Mouse (Mus musculus) forebrain, embryonic 10.5 days (tissue): ENCODE data around the gene Fblim1. TPM values are rescaled to one million over a fixed set of nuclear protein-coding genes. Genes with fewer than 3 reads are reported as not detected.
A peak's percentile ranks its signal among the peaks of the same experiment; 100 is the strongest.

Experiments used
- DNase-seq: peaks from one replicate; pipeline ENCODE4 v3.0.0-alpha.2; 2017; ENCODE audit warnings: low spot score; ENCODE audit errors: extremely low spot score
- H3K27ac ChIP-seq: fragments of 300-500 bp; sonication (generic); 2 replicates; pipeline ENCODE4 v1.5.1; 2016; ENCODE audit warnings: mild to moderate bottlenecking
- H3K27me3 ChIP-seq: fragments of 300-500 bp; sonication (generic); 2 replicates; pipeline ENCODE4 v1.6.1; 2016; ENCODE audit warnings: mild to moderate bottlenecking; ENCODE audit not compliant: poor library complexity, severe bottlenecking
- H3K36me3 ChIP-seq: fragments of 300-500 bp; sonication (generic); replicated peaks from 2 replicates; pipeline ENCODE4 v1.6.1; 2016; ENCODE audit warnings: mild to moderate bottlenecking, moderate library complexity
- H3K4me1 ChIP-seq: fragments of 300-500 bp; sonication (generic); 2 replicates; pipeline ENCODE4 v1.6.1; 2016
- H3K4me3 ChIP-seq: fragments of 300-500 bp; sonication (generic); 2 replicates; pipeline ENCODE4 v1.5.1; 2016; ENCODE audit warnings: mild to moderate bottlenecking, moderate library complexity
- H3K9me3 ChIP-seq: fragments of 300-500 bp; sonication (generic); 2 replicates; pipeline ENCODE4 v1.6.1; 2016; ENCODE audit warnings: mild to moderate bottlenecking, moderate library complexity
- WGBS: fragments of 180-500 bp; shearing (Covaris S2); methylation state at CpG from one replicate; pipeline ENCODE4 v1.1.7; 2016; 5-methylcytosine and 5-hydroxymethylcytosine counted together
- polyA plus RNA-seq: library from polyadenylated mRNA; unstranded; fragments of >200 nt; fragmentation: Nextera tagmentation; extraction: Ambion mirVana; gene quantifications from 2 replicates; pipeline ENCODE4 v1.2.1, GENCODE M21; 2016

Fblim1 gene
- polyA plus RNA-seq, 1 experiment from 2014 or later: 23.2 TPM

DNA sequence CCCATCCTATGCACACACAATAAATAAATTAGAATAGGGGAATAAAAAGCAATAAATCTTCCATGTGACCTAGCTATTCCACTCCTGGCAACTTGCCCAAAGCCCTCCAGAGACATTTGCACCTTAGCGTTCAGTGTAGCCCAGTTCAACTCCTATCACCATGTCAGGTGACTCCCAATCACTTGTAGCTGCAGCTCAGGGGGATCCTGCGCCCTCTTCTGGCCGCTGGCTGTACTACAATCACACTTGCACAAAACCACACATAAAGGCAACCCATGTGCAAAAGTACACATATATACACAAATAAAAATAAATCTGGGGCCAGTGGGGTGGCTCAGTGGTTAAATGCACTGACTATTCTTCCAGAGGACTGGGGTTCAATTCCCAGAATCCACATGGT is 14.3 kb downstream of the Fblim1 start:
- DNase-seq: peak; percentile 44
- Histone ChIP-seq H3K36me3 (peaks cover 45% of the 10 kb centered on the region), H3K9me3 (no peaks in the 10 kb centered on the region), H3K4me3 (no peak overlapping the region), H3K27ac (no peak overlapping the region), H3K4me1 (no peaks in the 10 kb centered on the region), H3K27me3 (0 out of 2 replicates have a peak, but pooled peaks cover under 1% of the 10 kb centered on the region)
- WGBS: 28% methylated on average over 3 of the region's 3 CpGs

DNA sequence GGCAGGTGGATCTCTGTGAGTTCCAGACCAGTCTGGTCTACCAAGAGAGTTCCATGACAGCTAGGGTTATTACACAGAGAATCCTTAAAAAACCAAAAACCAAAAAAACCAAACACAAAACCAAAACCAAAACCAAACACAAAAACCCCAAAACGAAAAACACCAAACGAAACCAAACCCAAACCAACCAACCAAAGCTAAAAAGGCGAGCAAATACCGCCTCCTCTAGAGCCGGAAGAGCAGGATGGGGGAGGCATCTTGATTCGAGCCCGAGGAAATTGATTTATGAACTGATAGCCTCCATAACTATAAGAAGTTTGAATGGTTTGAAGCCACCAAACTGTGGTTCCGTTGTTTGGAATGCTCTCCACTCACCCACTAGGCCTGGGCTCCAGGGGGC is 22.0 kb downstream of the Fblim1 start:
- Histone ChIP-seq H3K27me3 (no peaks in the 10 kb centered on the region), H3K27ac (no peak overlapping the region), H3K4me3 (no peak overlapping the region), H3K9me3 (no peaks in the 10 kb centered on the region), H3K4me1 (no peaks in the 10 kb centered on the region), H3K36me3 (peaks cover 19% of the 10 kb centered on the region)
- WGBS: 93% methylated on average over 8 of the region's 8 CpGs
- DNase-seq: no peak

DNA sequence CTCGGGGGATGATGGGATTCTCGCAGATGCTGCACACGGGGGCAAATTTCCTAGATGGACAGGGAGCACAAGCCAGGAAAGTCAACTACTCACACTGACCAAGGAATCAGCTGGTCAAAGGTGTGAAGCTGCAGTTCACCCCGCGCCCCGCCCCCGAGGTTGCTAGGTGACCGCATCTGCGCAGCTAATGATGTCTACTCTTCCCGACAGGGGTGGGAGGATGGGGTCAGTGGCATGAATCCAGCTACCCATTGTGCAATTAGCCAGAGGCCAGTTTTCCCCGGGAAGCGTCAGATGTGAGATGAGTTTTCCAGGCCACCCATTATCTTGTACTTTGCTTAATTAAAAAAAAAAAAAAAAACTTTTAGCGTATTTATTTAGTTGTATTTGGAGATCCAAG is 24.8 kb downstream of the Fblim1 start:
- H3K4me1 ChIP-seq: no peaks in the 10 kb centered on the region
- H3K27ac ChIP-seq: no peak overlapping the region
- H3K4me3 ChIP-seq: no peak overlapping the region
- WGBS: 90% methylated on average over 13 of the region's 13 CpGs
- DNase-seq: no peak
- peaks cover 25% of the 10 kb centered on the region for H3K36me3 ChIP-seq
- H3K9me3 ChIP-seq: no peaks in the 10 kb centered on the region
- no peaks in the 10 kb centered on the region for H3K27me3 ChIP-seq

DNA sequence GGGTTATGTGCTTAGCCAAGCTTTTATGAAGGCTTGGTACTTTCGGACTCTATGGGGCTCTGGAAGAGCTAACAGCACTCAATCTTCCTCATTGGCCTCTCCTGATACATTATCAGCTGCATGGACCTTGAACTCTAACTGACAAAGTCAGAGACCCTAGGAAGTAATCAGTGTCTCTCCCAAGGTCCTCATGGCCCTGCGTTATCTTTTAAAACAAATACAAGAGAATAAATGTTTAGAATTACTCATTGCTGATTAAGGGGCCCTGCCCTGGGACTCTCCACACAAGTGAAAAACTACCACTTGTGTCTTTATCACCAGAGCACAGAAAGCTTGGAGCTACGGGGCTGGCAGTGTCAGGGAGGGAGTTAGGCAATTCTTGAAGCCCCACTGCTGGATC is 27.1 kb downstream of the Fblim1 start:
- H3K27ac ChIP-seq: no peak overlapping the region
- H3K4me3 ChIP-seq: no peak overlapping the region
- WGBS: 90% methylated on average over 3 of the region's 3 CpGs
- H3K9me3 ChIP-seq: no peaks in the 10 kb centered on the region
- peaks cover 4% of the 10 kb centered on the region; the same call in 1 of the 2 replicates for H3K4me1 ChIP-seq
- no peak for DNase-seq
- H3K36me3 ChIP-seq: peaks cover 25% of the 10 kb centered on the region
- H3K27me3 ChIP-seq: 0 out of 2 replicates have a peak, but pooled peaks cover 7% of the 10 kb centered on the region

DNA sequence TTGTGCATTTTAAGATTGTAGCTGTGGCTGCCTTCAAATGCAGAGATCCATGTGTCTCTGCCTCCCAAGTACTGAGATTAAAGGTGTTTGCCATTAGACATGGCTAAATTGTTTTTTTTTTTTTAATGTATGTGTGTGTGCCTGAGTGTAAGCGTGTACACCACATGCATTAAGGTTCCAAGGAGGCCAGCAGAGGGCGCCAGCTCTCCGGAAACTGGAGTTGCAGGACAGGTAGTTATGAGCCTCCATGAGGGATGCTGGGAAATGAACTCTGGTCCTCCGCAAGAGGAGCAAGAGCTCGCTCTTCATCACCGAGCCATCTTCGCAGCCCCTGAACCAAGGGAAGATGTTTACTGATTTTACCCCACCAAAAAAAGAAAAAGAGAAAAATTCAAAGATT is 29.0 kb downstream of the Fblim1 start:
- Histone ChIP-seq H3K4me1 (peaks cover 4% of the 10 kb centered on the region; the same call in 1 of the 2 replicates), H3K27ac (no peak overlapping the region), H3K4me3 (no peak overlapping the region), H3K9me3 (no peaks in the 10 kb centered on the region), H3K36me3 (peaks cover 25% of the 10 kb centered on the region), H3K27me3 (0 out of 2 replicates have a peak, but pooled peaks cover 7% of the 10 kb centered on the region)
- DNase-seq: no peak
- WGBS: 94% methylated on average over 7 of the region's 7 CpGs

DNA sequence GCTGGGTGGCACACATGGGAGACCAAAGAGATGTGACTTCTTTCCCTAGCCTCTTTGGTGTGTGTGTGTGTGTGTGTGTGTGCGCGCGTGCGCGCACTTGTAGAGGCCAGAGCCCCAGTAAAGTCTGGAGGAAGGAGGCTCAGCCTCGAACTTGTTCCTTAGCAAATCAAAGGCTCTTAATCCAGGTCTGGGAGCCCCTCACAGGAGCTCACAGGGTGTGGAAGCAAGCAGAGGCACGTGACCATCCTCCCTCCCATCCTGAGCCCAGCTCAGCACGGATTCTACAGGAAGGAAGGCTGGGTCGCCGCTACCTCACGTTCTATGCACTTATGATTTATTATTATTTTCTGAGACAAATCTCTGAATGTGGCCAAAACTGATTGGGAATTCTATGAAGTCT is 29.5 kb downstream of the Fblim1 start:
- H3K9me3 ChIP-seq: no peaks in the 10 kb centered on the region
- DNase-seq: no peak
- WGBS: 85% methylated on average over 11 of the region's 11 CpGs
- H3K4me1 ChIP-seq: peaks cover 4% of the 10 kb centered on the region; the same call in 1 of the 2 replicates
- H3K36me3 ChIP-seq: peaks cover 25% of the 10 kb centered on the region
- no peak overlapping the region for H3K4me3 ChIP-seq
- 0 out of 2 replicates have a peak, but pooled peaks cover 7% of the 10 kb centered on the region for H3K27me3 ChIP-seq
- H3K27ac ChIP-seq: no peak overlapping the region

DNA sequence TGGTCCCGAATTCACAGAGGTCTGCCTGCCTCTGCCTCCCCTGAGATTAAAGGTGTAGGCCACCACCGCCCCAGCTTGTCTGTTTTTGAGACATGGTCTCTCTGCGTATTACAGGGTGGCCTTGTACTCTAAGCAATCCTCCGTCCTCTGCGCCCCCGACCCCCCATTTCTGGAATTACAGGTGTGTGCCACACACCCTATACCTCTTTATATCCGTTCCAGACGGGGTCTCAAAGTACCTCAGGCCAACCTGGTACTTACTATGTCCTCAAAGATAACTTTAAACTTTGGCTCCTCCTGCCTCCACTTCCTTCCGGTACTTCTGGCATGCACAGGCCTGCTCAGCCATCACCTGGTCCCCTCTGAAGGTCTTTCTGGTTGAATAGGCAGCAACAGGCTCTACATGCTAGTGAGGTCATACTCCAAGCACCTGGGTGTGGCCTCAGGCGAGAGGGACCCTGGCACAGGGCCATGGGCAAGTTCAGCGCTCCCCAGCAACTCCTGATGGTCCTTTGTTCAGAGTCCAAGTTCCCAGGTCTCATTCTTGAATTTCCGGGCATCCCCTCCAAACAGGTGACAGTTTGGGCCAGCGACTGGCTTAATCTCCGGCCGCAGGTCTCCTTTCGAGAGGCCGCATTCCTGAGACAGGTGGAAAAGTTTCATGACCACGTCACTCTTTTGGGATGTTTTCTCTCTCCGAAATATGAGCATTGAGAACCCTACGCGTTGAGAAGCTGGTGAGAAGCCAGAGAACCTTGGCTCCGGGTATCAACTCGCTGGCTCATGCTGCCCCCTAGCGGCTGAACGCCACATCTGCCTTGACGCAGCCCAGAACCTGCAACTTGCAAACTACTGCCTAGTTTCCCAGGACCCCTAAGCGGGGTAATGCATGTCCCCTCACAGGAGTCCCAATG is 30.9 kb downstream of the Fblim1 start:
- Histone ChIP-seq H3K27me3 (0 out of 2 replicates have a peak, but pooled peaks cover 7% of the 10 kb centered on the region), H3K36me3 (peaks cover 15% of the 10 kb centered on the region), H3K4me1 (peaks cover 4% of the 10 kb centered on the region; the same call in 1 of the 2 replicates), H3K9me3 (no peaks in the 10 kb centered on the region), H3K4me3 (no peak overlapping the region), H3K27ac (no peak overlapping the region)
- peak; percentile 86 for DNase-seq
- 45% methylated on average over 27 of the region's 27 CpGs for WGBS

DNA sequence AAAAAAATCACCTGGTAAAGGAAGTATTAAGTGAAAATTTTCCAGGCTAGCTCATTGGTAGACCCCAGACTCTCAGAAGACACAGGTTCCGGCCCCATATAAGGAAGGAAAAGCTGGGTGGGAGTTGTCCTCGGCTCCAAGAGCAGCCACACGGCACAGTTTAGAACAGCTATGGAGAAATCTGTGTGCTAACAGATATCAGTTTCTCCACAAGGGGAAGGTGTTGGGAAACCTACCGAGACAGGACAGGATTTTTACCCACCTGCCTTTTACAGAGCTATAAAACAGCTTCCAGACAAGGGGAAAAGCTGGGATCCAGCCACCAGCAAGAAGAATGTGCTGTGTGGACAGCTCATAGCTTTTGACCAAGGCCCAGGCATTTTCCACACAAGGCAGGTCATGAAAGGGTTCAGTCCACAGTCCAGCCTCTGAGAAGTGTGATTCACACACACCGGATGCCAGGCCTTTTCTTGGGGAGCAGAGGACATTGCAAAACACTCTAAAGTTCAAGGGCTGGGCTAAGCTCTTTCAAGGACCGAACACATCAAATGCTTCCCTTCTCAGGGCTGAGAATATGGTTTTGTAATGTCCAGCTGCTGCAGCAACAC is 32.4 kb downstream of the Fblim1 start:
- 82% methylated on average over 6 of the region's 6 CpGs for WGBS
- Histone ChIP-seq H3K36me3 (peaks cover 12% of the 10 kb centered on the region), H3K27me3 (0 out of 2 replicates have a peak, but pooled peaks cover 7% of the 10 kb centered on the region), H3K4me1 (peaks cover 4% of the 10 kb centered on the region; the same call in 1 of the 2 replicates), H3K4me3 (no peak overlapping the region), H3K27ac (no peak overlapping the region), H3K9me3 (no peaks in the 10 kb centered on the region)
- DNase-seq: no peak

DNA sequence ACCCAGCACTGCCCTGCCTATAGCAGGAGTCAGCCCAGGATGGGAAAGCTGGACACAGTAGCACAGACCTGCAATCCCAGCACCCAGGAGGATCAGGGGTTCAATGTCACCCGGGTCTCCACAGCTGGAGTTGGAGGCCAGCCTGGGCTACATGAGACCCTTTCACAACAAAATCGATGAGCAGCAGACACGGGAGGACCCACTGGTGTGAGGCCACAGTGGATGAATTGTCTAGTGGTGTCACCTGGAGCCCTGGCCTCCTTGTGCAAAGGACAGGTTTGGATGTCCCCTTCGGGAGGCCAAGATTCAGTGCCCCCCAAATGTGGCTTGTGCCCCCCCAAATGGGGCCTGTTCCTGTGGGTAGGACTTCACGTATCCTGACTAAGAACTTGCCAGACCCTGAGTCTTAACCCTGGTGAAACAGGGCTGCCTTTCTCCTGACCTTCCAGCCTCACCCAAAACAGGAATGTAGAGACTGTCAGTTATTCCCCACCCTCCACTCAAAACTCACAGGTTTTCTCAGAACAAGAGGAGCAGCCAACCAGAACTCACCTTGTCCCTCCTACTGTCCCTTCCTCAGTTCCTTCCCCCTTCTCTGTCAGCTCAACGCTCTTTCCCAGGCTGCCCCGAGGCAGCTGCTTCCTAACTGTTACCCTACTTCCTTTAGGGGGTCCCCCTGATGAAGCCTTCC is 33.1 kb downstream of the Fblim1 start:
- Histone ChIP-seq H3K9me3 (no peaks in the 10 kb centered on the region), H3K27ac (no peak overlapping the region), H3K4me3 (no peak overlapping the region), H3K36me3 (peaks cover 12% of the 10 kb centered on the region), H3K27me3 (0 out of 2 replicates have a peak, but pooled peaks cover 7% of the 10 kb centered on the region), H3K4me1 (peaks cover 4% of the 10 kb centered on the region; the same call in 1 of the 2 replicates)
- 82% methylated on average over 7 of the region's 7 CpGs for WGBS
- DNase-seq: no peak

DNA sequence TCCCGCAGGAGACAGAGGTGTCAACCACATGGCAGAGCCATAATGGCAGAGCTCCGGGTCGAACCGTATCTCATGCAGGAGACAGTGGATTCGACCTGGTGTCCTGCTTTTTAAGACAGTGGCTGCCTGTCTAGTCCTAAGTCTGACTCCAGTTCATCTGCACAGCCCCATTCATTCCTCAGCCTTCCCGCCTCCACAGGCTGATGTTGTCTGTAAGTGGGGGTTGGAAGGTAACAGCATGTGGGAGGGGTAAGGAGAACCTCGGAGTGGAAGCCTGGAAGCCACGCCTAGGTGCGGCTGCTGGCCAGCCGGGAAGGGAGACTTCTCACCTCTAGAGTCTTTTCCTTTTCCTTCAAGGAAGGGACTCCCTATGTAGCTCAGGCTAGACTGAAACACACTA is 34.0 kb downstream of the Fblim1 start:
- WGBS: 85% methylated on average over 10 of the region's 10 CpGs
- Histone ChIP-seq H3K4me1 (peaks cover 4% of the 10 kb centered on the region; the same call in 1 of the 2 replicates), H3K9me3 (no peaks in the 10 kb centered on the region), H3K27ac (no peak overlapping the region), H3K4me3 (no peak overlapping the region), H3K36me3 (peaks cover 3% of the 10 kb centered on the region; the same call in 1 of the 2 replicates), H3K27me3 (0 out of 2 replicates have a peak, but pooled peaks cover 7% of the 10 kb centered on the region)
- no peak for DNase-seq

DNA sequence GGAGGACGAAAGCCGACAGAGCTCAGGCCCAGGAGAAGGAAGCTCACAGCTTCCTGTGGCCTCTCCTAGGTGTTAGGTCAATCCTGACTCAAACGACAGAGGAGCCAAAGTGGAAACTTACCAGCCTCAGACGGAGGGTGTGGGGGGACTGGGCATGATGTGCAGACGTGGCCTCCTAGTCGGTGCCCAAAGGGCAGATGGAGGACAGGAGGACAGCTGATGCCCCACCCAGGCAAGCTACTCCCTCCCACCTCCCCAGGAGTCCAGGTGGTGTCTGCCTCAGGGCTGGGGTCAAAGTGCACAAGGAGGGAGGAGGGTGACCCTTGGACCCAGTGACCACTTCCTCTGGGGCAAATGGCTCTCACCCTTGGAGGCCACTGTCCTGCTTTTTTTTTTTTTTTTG is 34.6 kb downstream of the Fblim1 start:
- H3K36me3 ChIP-seq: no peaks in the 10 kb centered on the region
- H3K4me1 ChIP-seq: peaks cover 4% of the 10 kb centered on the region; the same call in 1 of the 2 replicates
- WGBS: 71% methylated on average over 6 of the region's 6 CpGs
- H3K4me3 ChIP-seq: no peak overlapping the region
- no peaks in the 10 kb centered on the region for H3K9me3 ChIP-seq
- H3K27me3 ChIP-seq: 0 out of 2 replicates have a peak, but pooled peaks cover 7% of the 10 kb centered on the region
- no peak overlapping the region for H3K27ac ChIP-seq
- DNase-seq: no peak

DNA sequence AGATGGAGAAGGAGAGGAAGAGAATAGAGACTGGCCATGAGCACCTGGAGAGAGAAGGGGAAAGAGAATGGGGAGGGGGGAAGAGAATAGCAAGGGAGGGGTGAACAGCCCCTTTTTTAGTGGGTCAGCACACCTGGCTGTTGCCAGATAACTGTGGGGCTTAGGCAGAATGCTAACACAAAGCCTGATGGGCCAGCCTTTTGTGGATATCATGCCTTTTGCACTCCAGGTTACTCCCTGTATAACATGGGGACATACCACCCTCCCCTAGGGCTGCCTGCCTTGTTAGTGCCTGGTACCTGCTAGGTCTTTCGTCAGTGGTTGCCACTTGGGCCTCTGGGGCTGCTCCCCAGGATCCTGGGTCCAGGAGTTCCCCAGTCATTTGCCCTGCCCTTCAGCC is 35.1 kb downstream of the Fblim1 start:
- DNase-seq: no peak
- 81% methylated on average over 1 of the region's 1 CpGs for WGBS

More for the DNA sequence above, 35.1 kb downstream of the Fblim1 start:
- no peak overlapping the region for H3K4me3 ChIP-seq
- peaks cover 4% of the 10 kb centered on the region; the same call in 1 of the 2 replicates for H3K4me1 ChIP-seq
- 0 out of 2 replicates have a peak, but pooled peaks cover 7% of the 10 kb centered on the region for H3K27me3 ChIP-seq
- no peaks in the 10 kb centered on the region for H3K36me3 ChIP-seq
- no peaks in the 10 kb centered on the region for H3K9me3 ChIP-seq
- no peak overlapping the region for H3K27ac ChIP-seq
